Mouse (Mus musculus) midbrain, embryonic 11.5 days (tissue): ENCODE measurements around the gene Adcy5. TPM values are rescaled to one million over a fixed set of nuclear protein-coding genes. Genes with fewer than 3 reads are reported as not detected.
A peak's percentile ranks its signal among the peaks of the same experiment; 100 is the strongest.

Source experiments
- ATAC-seq: fragments of 200-750 bp; cut with Nextera tagmentation; 2 replicates; pipeline ENCODE4 v1.8.0; 2017; ENCODE audit warnings: moderate TSS enrichment, moderate library complexity; ENCODE audit not compliant: low FRiP score
- DNase-seq: peaks from one replicate; pipeline ENCODE4 v3.0.0; 2015; ENCODE audit warnings: low spot score; ENCODE audit errors: missing footprints
- H3K27ac ChIP-seq: fragments of 300-500 bp; sonication (generic); 2 replicates; pipeline ENCODE4 v1.5.1; 2014; ENCODE audit warnings: low read depth, low read length
- H3K27me3 ChIP-seq: fragments of 300-500 bp; sonication (generic); 2 replicates; pipeline ENCODE4 v1.6.1; 2014; ENCODE audit warnings: mild to moderate bottlenecking, low read length, moderate library complexity, mixed read lengths; ENCODE audit not compliant: control insufficient read depth, insufficient read depth
- H3K36me3 ChIP-seq: fragments of 300-500 bp; sonication (generic); 2 replicates; pipeline ENCODE4 v1.6.1; 2014; ENCODE audit warnings: mild to moderate bottlenecking, low read length, moderate library complexity, mixed read lengths; ENCODE audit not compliant: control insufficient read depth, insufficient read depth
- H3K4me1 ChIP-seq: fragments of 300-500 bp; sonication (generic); 2 replicates; pipeline ENCODE4 v1.6.1; 2014; ENCODE audit warnings: low read length; ENCODE audit not compliant: control insufficient read depth, insufficient read depth
- H3K4me2 ChIP-seq: fragments of 300-500 bp; sonication (generic); 2 replicates; pipeline ENCODE4 v1.6.1; 2014; ENCODE audit warnings: mild to moderate bottlenecking, moderate library complexity
- H3K4me3 ChIP-seq: fragments of 300-500 bp; sonication (generic); 2 replicates; pipeline ENCODE4 v1.5.1; 2014; ENCODE audit warnings: low read depth, low read length
- H3K9ac ChIP-seq: fragments of 300-500 bp; sonication (generic); 2 replicates; pipeline ENCODE4 v1.6.1; 2014; ENCODE audit warnings: low read length
- H3K9me3 ChIP-seq: fragments of 300-500 bp; sonication (generic); 2 replicates; pipeline ENCODE4 v1.6.1; 2016; ENCODE audit warnings: low read length; ENCODE audit not compliant: control insufficient read depth
- WGBS: fragments of 180-500 bp; shearing (Covaris S2); extraction: QIAGEN DNeasy Blood & Tissue Kit; methylation state at CpG from one replicate; pipeline ENCODE4 v1.1.7; 2014; 5-methylcytosine and 5-hydroxymethylcytosine counted together
- polyA plus RNA-seq: library from polyadenylated mRNA; unstranded; fragments of >200 nt; fragmentation: Nextera tagmentation; extraction: Ambion mirVana; gene quantifications from 2 replicates; pipeline ENCODE4 v1.2.1, GENCODE M21; 2014

Adcy5 gene
- polyA plus RNA-seq, 1 experiment from 2014 or later: 1.7 TPM

- DNase-seq (no peak), ATAC-seq (no peak)
- Histone ChIP-seq H3K4me1 (peaks cover 17% of the 10 kb centered on the region), H3K36me3 (no peaks in the 10 kb centered on the region), H3K4me3 (no peak overlapping the region), H3K4me2 (no peak overlapping the region), H3K27ac (no peak overlapping the region), H3K9me3 (no peaks in the 10 kb centered on the region), H3K9ac (no peak overlapping the region), H3K27me3 (no peaks in the 10 kb centered on the region)
- WGBS: 89% methylated on average over 6 of the region's 6 CpGs
Measured at GRCm38 (mm10) chr16:35165361-35165760, 10.7 kb downstream of the Adcy5 start.

- H3K27ac ChIP-seq: no peak overlapping the region
- H3K4me1 ChIP-seq: peaks cover 17% of the 10 kb centered on the region
- 92% methylated on average over 3 of the region's 3 CpGs for WGBS
- no peak overlapping the region for H3K4me2 ChIP-seq
- no peaks in the 10 kb centered on the region for H3K9me3 ChIP-seq
- ATAC-seq (no peak), DNase-seq (no peak)
- H3K4me3 ChIP-seq: no peak overlapping the region
- H3K9ac ChIP-seq: no peak overlapping the region
- no peaks in the 10 kb centered on the region for H3K36me3 ChIP-seq
- no peaks in the 10 kb centered on the region for H3K27me3 ChIP-seq
Measured at GRCm38 (mm10) chr16:35165788-35166187, 11.1 kb downstream of the Adcy5 start.

DNA sequence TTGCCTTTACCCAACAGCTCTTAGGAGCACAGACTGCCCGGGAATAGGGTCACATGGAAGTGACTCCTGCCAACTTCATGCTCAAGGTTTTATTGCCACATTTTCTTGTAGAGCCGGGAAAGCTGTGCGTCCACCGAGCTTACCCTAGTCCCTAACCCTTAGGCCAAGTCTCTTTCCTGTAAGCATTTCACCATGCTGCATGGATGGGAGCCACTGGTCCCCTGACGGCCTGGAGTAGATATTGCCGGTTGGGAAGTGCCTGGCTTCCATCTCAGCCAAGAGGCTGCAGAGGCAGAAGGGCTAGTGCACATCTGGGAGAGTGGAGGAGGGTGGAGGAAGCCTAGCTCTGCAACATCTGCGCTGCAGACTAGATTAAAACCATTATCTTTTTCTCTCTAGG, 14.8 kb downstream of the Adcy5 start:
- Histone ChIP-seq H3K9ac (no peak overlapping the region), H3K4me3 (no peak overlapping the region), H3K4me2 (no peak overlapping the region), H3K36me3 (no peaks in the 10 kb centered on the region), H3K9me3 (no peaks in the 10 kb centered on the region), H3K27ac (no peak overlapping the region), H3K4me1 (peaks cover 8% of the 10 kb centered on the region), H3K27me3 (no peaks in the 10 kb centered on the region)
- ATAC-seq: no peak
- no peak for DNase-seq
- 88% methylated on average over 7 of the region's 7 CpGs for WGBS

DNA sequence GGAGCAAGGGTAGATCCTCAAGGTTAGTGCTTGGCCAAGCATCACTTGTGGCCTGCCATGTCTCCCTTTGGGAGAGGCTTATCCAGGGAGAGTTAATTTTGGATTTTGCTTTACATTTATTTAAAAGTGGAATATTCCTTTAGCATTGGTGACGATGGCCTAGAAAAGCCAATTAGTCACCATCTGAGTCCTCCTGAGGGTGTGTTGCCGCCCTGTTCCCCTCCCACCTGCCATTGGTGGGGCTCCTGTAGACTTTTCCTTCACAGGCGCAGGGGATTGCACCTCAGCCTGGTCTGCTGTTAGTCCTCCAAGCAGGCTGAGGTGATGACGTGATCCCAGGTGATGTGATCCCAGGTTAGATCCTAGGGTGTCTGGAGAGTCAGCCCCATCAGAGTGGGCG, 17.5 kb downstream of the Adcy5 start:
- H3K4me1 ChIP-seq: no peaks in the 10 kb centered on the region
- 92% methylated on average over 5 of the region's 5 CpGs for WGBS

DNA sequence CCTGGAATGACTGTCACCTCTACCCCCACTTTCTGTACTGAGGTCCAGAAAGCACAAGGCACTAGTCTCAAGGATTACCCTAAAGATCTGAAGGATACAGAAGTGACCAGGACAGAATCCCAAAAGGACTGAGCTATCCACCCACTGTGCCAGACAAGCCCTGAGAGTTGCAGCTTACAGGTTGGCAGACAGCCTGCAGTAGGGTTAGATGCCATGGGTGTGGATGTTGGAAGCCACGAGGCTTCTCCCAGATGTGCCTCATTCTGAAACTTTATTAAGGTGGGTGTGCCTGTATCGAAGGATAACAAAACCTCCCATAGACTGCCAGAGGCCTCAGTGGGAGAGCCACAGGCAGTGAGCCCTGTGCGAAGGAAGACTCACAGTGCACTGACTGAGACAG, 23.8 kb downstream of the Adcy5 start:
- no peak overlapping the region for H3K4me2 ChIP-seq
- H3K9ac ChIP-seq: no peak overlapping the region
- H3K27ac ChIP-seq: no peak overlapping the region
- H3K4me1 ChIP-seq: no peaks in the 10 kb centered on the region
- ATAC-seq: no peak
- H3K9me3 ChIP-seq: no peaks in the 10 kb centered on the region
- peak; percentile 49 for DNase-seq
- no peaks in the 10 kb centered on the region for H3K27me3 ChIP-seq
- no peaks in the 10 kb centered on the region for H3K36me3 ChIP-seq
- no peak overlapping the region for H3K4me3 ChIP-seq
- whole genome bisulfite sequencing: 88% methylated on average over 3 of the region's 3 CpGs

More for the DNA sequence above, 17.5 kb downstream of the Adcy5 start:
- Histone ChIP-seq H3K27ac (no peak overlapping the region), H3K36me3 (no peaks in the 10 kb centered on the region), H3K4me3 (no peak overlapping the region), H3K9me3 (no peaks in the 10 kb centered on the region), H3K4me2 (no peak overlapping the region), H3K27me3 (no peaks in the 10 kb centered on the region), H3K9ac (no peak overlapping the region)
- DNase-seq (no peak), ATAC-seq (no peak)

GRCm38 (mm10) chr16:35179082-35179481, 24.4 kb downstream of the Adcy5 start:
- H3K36me3 ChIP-seq: no peaks in the 10 kb centered on the region
- H3K4me1 ChIP-seq: no peaks in the 10 kb centered on the region
- H3K27ac ChIP-seq: no peak overlapping the region
- DNase-seq: no peak
- no peak for ATAC-seq
- H3K4me2 ChIP-seq: no peak overlapping the region
- WGBS: 82% methylated on average over 8 of the region's 8 CpGs
- H3K9me3 ChIP-seq: no peaks in the 10 kb centered on the region
- H3K4me3 ChIP-seq: no peak overlapping the region
- no peaks in the 10 kb centered on the region for H3K27me3 ChIP-seq
- H3K9ac ChIP-seq: no peak overlapping the region

- ATAC-seq (no peak), DNase-seq (no peak)
- no peak overlapping the region for H3K9ac ChIP-seq
- no peak overlapping the region for H3K4me2 ChIP-seq
- 80% methylated on average over 11 of the region's 11 CpGs for WGBS
- H3K27ac ChIP-seq: no peak overlapping the region
- no peaks in the 10 kb centered on the region for H3K4me1 ChIP-seq
- H3K36me3 ChIP-seq: no peaks in the 10 kb centered on the region
- H3K9me3 ChIP-seq: no peaks in the 10 kb centered on the region
- no peak overlapping the region for H3K4me3 ChIP-seq
- no peaks in the 10 kb centered on the region for H3K27me3 ChIP-seq
Measured at GRCm38 (mm10) chr16:35183161-35183560, 28.5 kb downstream of the Adcy5 start.

DNA sequence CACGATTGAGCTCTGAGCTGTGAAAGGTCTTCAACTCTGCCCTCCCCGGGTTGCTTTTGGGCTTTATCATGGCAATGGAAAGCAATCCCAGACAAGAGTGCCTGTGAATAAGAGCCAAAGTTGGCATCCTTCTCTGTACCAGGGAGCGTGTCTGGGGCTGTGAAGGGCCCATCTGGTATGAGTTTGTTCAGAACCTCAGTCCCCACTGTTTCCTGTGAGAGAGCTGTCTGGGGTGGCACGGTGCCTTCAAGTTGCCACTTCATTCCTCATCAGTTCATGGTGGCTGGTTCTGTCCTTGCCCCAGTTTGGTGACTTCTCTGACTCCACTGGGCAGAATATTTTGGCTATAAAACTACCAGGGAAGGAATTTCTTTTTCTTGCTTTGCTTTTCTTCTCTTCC, 33.4 kb downstream of the Adcy5 start:
- no peak for ATAC-seq
- DNase-seq: no peak
- Histone ChIP-seq H3K9ac (no peak overlapping the region), H3K4me3 (no peak overlapping the region), H3K27ac (no peak overlapping the region), H3K36me3 (no peaks in the 10 kb centered on the region), H3K4me2 (no peak overlapping the region), H3K27me3 (no peaks in the 10 kb centered on the region), H3K9me3 (no peaks in the 10 kb centered on the region), H3K4me1 (no peaks in the 10 kb centered on the region)
- WGBS: 90% methylated on average over 4 of the region's 4 CpGs

- H3K36me3 ChIP-seq: no peaks in the 10 kb centered on the region
- no peaks in the 10 kb centered on the region for H3K27me3 ChIP-seq
- H3K9me3 ChIP-seq: no peaks in the 10 kb centered on the region
- no peak overlapping the region for H3K4me3 ChIP-seq
- H3K4me1 ChIP-seq: no peaks in the 10 kb centered on the region; the same call in 1 of the 2 replicates
- no peak for DNase-seq
- 82% methylated on average over 11 of the region's 11 CpGs for WGBS
- no peak overlapping the region for H3K9ac ChIP-seq
- ATAC-seq: no peak
- H3K27ac ChIP-seq: no peak overlapping the region
- H3K4me2 ChIP-seq: no peak overlapping the region
Measured at GRCm38 (mm10) chr16:35189420-35190141, 34.9 kb downstream of the Adcy5 start.
